Mouse (Mus musculus): ENCODE results near the gene Ubxn2a.

DNA sequence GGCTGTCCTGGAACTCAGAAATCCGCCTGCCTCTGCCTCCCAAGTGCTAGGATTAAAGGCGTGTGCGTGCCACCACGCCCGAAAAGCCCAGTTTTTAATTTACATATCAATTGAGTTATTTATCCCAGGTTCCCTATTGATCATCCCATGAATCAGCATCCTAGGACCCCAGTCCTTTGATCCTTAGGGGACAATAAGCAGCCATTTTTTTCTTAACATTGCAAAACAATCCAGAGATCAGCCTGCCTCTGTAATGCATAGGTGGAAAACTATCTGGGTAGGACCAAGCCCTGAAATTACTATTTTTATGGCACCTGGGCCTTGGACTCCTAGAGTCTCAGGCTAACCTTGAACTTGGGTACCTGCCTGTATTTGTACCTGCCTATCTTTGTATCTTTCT, 9.5 kb downstream of the Ubxn2a start:
- TF ChIP-seq CTCF (IDR thresholded peaks at IDR 0.05; ENCODE audit: low read depth) (no peak), EP300 (optimal IDR thresholded peaks at IDR 0.05) (no peak)
